Mouse (Mus musculus): Measurements from ENCODE around the gene Tmem129.

Tmem129 gene

DNA sequence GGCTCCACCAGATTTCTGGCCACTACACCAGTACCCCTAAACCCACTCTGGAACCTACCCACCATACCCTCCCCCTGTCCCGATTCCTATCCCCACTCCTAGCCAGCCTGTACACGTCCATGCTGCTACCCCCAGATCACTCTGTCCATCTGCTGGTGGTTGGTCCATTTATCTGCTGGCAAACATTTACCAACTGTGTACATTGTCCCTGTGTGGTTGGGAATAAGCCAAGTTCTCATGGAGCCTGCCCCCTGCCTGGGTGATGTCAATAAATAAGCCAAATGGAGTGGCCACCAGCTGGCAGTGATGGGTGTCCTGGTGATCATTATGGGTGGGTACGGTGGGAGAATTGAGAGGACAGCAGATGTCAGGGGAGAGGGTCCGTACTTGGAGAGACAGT, 28.9 kb upstream of the Tmem129 start:
- no peak for DNase-seq (ENCODE audit: low spot score)

- DNase-seq (ENCODE audit: low spot score): no peak
Measured at GRCm38 (mm10) chr5:33684932-33685331, 26.7 kb upstream of the Tmem129 start.

- DNase-seq (ENCODE audit: low spot score): no peak
Measured at GRCm38 (mm10) chr5:33683897-33684652, 25.9 kb upstream of the Tmem129 start.

GRCm38 (mm10) chr5:33682963-33683362, 24.7 kb upstream of the Tmem129 start:
- DNase-seq (ENCODE audit: low spot score): no peak

DNA sequence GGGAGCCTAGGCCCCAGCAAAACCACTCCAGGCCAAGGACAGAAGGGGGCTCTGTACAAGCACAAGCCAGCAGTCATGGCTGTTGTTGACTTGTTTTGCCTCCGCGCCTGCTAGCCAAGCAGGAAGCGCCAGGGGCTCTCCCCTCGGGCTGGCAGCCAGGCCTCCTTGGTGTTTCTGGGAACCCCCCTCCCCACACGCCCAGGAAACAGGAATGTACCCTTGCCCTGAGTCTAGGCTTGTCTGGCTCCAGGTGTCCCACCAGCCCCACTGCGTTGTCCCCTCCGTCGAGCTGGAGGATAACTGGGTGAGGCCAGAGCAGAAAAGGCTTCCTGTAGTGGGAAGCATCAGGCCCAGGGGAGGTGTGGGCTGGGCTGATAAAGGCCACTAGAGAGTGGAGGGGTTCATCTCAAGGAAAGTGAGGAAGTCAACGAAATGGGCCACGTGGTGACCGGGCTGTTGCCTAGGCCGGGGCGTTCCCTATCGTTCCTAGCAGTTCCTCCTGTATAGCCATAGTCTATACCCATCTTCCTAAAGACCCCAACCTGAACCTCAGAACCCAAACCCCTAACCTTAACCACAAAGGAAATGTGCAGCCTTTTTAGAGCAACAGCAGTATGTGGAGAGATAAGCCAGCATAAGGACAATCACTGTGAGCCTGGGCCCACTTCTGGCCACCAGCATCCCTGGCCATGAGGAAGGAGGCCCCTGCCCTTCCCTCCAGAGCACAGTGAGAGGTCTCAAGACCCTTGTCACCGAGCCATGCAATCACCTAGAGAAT, 23.6 kb upstream of the Tmem129 start:
- no peak for DNase-seq (ENCODE audit: low spot score)

DNA sequence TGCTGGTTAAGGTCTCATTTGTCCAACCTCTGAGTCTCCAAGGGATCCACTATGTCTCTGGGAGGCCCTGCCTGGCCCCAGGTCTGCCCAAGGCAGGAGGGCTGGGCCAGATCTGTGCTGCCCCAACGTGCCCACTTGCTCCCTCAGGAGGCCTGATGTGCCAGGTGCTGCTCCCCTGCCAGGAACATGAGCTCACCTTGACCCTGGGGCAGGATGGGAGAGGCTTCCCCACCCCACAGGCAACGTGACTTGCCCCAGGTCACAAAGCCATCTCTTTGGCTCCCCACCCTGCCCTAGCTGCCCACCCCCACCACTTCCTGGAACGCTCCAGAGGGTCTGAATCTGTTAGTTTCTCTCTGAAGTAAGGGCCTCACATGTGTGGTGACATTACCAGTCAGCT, 22.8 kb upstream of the Tmem129 start:
- DNase-seq (ENCODE audit: low spot score): no peak

DNA sequence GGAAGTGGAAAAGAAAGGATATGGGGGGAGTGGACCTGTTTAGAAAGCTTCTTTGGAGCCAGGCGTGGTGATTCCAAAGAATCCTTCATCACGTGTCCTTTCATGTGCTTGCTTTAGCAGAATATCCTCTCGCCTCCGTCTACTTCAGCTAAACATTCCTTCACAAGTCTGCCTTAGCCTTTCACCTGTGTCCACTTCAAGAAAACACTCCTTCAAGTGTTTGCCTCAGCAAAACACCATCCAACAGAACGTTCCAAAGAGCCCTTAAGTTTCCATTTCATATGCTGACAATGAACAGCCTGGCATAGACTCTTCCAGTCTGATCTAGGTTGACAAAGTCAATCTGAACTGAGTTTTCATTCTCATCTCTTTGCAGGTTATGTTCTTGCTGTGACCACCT, 20.0 kb upstream of the Tmem129 start:
- DNase-seq (ENCODE audit: low spot score): no peak

DNA sequence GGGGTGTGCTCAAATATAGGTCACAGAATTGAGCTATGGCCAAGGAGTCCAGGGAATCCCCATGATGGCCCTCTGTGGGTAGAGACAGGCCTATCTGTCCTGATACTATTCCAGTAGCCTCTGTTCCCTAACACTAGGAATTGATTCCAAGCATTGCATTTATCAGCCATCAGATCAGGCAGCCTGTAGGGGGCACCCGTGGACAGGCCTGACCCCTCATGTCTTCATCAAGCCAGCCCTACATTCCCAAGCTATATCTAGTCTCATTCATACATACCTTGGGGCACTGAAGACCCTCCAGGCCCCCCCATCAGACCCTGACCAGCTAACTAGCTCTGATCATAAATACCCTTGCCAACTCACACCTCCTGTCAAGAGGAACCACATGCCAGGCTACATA, 17.7 kb upstream of the Tmem129 start:
- DNase-seq (ENCODE audit: low spot score): no peak

GRCm38 (mm10) chr5:33674439-33674838, 16.2 kb upstream of the Tmem129 start:
- no peak for DNase-seq (ENCODE audit: low spot score)

DNA sequence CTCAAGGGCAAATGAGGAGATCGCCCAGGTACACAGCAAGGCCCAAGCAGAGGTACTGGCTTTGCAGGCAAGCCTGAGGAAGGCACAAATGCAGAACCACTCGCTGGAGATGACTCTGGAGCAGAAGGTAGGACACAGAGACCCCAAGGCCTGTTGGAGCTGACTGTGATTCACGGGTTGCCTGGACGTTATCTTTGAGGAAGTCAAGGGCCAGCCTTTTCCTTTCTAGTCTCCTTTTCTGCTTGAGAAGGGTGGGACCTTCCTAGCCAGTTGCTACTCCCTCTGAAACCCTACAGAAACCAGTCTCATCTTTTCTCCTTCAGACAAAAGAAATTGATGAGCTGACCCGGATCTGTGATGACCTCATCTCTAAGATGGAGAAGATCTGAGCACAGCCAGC, 13.4 kb upstream of the Tmem129 start:
- no peak for DNase-seq (ENCODE audit: low spot score)

DNA sequence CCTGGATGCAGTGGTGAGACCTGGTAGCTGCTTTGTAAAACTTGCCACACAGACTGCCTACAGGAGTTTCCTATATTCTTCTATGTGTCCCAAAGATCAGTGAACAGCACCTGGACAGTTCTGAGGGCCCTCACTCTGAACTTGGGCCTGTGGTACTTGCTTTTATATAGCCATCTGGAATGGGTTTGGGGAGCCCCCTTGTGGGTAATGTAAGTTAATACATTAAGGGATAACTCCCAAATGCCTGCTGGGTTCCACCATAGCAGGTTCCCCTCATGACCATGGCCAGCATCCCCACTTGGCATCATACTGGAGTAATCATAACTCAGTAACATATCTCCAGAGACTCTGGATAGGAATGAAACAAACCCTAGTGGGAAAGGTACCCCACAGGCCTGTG, 10.0 kb upstream of the Tmem129 start:
- no peak for DNase-seq (ENCODE audit: low spot score)

GRCm38 (mm10) chr5:33658664-33659050, 441 bp upstream of the Tmem129 start:
- no peak for DNase-seq (ENCODE audit: low spot score)

DNA sequence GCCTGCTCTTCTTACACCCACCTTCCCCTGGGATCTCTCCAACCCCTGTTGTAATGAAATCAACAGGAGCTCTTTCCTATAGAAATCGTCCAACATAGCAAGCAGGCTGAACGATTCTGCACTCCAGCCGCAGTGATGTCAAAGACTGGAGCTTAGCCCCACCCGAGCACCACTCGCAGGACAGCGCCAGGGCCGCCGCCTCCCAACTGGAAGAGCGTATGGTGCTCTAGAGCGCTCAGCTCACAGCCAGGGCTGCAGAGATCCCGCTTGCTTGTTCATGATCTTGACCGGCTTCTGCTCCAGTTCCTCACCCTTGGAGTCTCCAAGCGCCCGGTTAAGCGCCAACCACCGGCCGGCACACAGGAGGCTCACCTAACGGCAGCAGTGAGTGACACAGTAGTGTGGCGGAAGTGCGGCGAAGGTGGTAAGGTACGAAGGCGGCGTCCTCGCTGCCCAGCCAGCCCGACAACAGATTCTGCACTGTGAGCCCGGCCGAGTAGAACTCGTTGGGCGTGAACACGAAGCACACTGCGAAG, 897 bp downstream of the Tmem129 start:
- DNase-seq (ENCODE audit: low spot score): no peak

DNA sequence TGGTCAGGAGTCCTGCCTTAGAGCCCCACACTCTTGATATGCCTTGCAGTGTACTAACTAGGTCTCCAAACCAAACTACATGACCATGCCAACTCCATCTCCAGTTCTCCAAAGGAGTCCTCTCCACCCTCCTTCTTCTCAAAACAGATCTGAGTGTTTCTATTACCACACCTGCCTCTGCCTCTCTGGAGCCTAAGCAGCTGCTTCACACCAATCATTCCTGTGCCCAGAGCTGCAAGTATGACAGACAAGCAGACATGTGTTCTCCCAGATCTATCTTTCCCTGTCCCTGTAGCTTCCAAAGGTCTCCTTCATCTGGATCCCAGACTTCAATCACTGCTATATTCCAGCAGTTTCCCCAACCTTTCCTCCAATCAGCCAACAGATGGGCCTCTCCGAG, 1.5 kb downstream of the Tmem129 start:
- no peak for DNase-seq (ENCODE audit: low spot score)

GRCm38 (mm10) chr5:33655251-33655840, 2.9 kb downstream of the Tmem129 start:
- DNase-seq (ENCODE audit: low spot score): no peak

- no peak for DNase-seq (ENCODE audit: low spot score)
Measured at GRCm38 (mm10) chr5:33654424-33654823, 3.8 kb downstream of the Tmem129 start.

DNA sequence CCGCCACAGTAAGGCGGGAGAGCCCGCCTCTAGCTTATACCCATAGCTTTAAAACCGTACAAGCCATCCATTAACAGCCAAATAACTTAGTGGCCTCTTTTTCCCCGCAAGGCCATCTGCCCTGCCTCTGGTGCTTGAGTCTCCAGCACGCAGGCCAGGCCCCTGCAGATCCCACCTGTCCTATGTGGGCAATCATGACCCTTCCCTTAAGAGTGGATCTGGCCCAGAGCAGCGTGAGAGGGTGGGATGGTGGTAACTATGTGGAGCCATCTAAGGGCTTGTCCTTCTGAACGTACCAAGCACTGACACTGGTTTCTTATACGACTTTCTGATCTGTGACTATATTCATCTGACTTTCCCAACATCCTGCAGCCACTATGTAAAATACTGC, 5.4 kb downstream of the Tmem129 start:
- no peak for DNase-seq (ENCODE audit: low spot score)

- DNase-seq (ENCODE audit: low spot score): peak; percentile 91
Measured at GRCm38 (mm10) chr5:33651921-33652782, 6.1 kb downstream of the Tmem129 start, which contains the start of gene Slbp. Slbp (minus strand) TSS chr5:33652574.

GRCm38 (mm10) chr5:33651541-33651920, 6.7 kb downstream of the Tmem129 start:
- no peak for DNase-seq (ENCODE audit: low spot score)

- DNase-seq (ENCODE audit: low spot score): no peak
Measured at GRCm38 (mm10) chr5:33651017-33651416, 7.2 kb downstream of the Tmem129 start.

- DNase-seq (ENCODE audit: low spot score): peak; percentile 37
Measured at GRCm38 (mm10) chr5:33640652-33641051, 17.6 kb downstream of the Tmem129 start.

DNA sequence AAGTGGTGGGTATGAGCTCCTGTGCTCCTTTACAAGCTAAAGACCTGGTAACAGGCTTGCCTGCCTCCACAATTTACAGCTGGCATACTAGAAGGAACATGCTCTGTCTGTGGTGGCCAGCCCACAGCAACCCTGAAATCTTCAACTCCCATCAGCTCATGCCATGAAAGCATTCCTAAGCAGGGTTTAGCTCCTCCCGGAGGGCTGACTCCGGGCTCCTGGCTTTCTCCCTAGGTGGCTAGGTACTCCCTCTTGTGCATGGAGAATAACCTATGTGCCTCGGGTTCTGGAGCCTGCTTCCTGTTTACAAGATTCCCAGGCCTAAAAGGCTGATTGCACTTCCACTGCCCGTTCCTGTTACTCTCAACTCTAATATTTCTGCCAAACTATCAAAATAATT, 19.4 kb downstream of the Tmem129 start:
- no peak for DNase-seq (ENCODE audit: low spot score)

All from layer of hippocampus, adult 9-10 months (tissue).